Mouse (Mus musculus) monocyte, adult 2 months (primary cell): ENCODE results near the gene Dst.
A peak's percentile ranks its signal among the peaks of the same experiment; 100 is the strongest.

Experiments used
- DNase-seq, 2 experiments: peaks; one replicate each; pipeline ENCODE4 v3.0.0; 2022; ENCODE audit warnings: low spot score in 2 of 2, low read depth in 1 of 2

The Dst gene

DNA sequence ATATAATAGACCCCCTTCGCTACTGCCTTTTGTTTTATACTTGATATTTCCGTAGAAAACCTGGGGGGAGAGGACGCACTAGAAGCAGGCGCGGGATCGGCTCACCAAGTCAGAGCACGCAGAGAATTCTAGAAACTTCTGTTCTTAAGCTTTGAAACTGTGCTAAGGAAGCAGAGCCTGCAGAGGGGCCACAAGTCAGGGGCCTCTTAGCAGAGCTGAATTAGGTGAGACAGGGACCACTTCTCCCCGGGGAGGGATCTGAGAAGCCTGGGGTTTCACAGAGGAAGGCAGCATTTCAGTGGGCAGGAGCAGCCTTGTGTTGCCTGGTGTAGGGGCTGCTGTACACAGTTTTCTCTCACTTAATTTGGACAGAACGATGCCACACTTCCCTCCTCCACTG is 115.1 kb downstream of the Dst start:
- DNase-seq: no peak

DNA sequence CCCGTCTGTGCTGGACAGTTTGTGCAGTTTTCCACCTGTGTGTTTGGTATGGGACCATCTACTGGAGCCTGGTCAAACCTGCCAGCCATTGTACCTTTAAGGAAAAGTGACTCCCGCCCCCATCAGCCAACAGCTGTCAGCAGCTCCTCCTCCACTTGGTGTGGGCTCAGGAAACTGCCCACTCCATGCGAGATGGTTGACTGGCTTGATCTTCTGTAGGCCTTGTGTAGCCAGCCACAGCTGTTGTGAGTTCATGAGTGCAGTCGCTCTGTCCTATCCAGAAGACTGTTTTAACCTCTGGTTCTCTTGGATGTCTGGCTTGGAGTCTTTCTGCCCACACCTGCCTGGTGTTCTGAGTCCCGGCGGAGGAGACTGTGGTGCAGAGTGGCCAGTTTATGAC is 117.9 kb downstream of the Dst start:
- no peak for DNase-seq

DNA sequence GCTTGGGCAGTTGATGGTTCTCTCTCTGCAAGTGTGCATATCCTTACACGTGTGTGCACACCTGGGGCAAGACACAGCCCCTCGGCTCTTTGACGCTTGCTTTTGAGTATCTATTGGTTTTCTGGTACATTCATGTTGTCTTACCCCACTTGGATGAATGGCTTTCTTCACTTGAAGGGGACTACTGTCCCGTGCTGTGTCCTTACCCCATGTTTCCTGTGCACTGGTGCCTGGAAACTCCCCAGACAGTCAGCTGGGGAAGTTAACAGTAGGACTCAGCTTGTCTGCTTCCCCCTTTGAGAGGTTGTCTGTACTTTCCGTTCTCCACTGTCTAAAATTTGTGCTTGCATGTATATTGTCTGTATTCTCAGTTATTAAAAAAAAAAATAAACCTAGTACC is 120.7 kb downstream of the Dst start:
- DNase-seq: peak in 1 of 2 experiments; percentile 2

DNA sequence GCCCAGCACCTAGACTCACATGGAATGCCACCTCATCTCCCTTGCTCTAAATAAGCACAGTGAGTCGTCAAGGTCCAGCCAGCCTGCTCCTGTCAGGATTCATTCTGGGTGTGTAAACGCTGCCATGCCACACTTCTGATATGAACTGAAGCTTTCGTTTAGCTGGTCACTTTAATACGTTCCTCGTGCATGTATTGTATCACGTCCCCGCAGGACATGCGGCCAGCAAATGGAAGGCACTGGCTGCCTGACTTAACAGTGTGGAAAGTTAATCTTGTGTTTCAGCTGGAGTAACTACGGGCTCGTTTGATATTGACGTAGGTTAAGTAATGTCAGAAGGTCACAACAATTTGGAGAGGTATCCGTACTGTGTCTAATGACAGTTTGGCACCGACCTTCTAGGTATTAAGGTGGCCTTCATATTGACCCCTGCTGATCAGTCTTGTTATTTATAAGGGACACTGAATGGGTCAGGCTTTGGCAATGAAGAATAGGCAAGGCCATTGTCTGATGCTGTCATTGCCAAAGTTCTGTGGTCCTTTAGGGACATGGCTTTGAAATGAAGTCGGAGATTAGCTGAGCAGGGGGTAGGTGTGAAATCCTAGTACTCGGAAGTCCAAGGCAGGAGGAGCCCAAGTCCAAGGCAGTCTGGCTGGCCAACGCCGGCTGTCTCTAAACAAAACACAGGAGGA is 122.5 kb downstream of the Dst start:
- DNase-seq: no peak

DNA sequence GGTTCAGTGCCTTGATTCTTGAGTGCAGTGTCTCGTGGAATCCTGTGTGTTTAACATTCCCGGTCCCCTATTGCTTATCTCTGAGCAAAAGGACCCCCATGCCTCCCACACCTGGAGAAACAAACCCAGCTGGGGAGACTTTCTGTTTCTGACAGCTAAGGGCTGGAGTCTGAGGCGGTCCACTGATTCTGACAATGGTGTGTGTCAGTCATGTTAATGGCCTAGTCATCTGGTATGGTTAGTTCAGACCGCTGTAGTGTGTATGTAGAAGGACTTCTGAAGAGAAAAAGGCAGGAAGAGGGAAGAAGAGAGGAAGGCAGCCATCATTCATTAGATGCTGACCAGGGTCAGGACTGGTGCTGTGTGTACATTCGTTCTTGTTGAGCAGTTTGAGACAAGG is 125.0 kb downstream of the Dst start:
- DNase-seq: no peak

DNA sequence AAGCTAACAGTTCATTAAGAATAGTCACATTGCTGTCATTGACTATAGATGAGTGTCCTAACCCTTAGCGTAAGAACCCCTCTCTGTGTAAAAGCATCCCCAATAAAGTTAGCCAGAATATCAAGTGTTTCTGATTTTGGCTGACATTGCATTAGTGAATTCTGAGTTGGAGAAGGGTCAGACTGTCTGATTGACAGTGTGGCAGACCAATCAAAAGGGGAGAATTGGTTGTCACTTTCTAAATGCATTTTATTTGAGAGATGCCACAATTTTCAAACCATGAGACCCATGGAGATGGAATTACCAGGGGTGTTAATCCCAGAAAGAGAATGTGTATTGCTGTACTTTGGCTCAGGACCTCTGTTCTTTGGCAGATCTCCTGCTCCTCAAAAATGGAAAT is 125.5 kb downstream of the Dst start:
- DNase-seq: no peak

DNA sequence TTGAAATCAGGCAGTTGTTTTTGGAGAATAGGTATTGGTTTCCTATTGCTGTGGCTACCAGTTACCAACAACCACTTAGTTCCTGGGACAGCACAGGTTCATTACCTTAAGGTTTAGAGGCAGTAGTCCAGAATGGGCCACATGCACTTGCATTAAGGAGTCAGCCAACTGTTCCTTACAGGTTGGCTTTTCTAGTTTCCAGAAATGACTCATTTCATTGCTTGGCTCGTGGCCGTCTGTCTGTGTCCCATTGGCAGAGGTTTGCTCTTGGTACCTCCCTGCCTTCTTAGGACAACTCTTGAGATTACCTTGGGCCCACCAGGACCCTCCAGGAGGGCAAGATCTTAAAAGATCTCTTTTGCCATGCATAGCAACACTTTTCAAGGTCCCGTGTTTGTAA is 125.9 kb downstream of the Dst start:
- no peak for DNase-seq

DNA sequence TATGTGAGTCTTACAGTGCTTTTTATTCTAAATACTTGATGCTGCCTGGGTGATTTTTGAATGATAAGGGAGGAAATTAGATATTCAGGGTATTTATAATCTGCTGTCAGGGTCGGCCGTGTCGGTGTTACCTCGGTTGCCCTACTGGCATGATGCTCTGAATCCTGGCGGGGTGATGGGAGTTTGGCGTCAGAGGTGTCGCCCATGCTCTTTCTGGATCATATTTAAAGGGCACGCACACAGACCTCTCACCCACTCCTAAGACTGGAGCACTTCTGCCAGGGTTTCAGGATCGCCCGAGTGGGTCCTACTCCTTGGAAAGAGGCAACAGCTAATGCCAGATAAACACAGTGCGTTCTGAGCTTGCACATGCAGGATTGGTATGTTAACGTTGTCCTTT is 128.1 kb downstream of the Dst start:
- no peak for DNase-seq

DNA sequence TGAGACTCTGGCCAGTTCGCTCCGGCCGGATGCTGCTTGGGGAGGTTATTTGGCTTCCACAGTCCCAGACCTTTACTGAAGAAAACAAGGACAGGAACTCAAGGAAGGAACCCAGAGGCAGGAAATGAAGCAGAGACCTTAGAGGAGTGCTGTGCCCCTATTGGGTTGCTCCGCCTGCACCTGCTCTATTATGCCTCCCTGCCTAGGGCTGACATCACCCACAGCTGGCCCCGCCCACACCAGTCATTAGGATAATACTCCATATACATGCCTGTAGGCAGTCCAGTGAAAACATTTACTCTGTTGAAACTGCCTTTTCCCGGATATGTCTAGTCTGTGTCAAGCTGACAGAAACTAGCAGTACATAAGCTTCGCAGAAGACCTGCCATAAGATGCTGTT is 130.5 kb downstream of the Dst start:
- no peak for DNase-seq

DNA sequence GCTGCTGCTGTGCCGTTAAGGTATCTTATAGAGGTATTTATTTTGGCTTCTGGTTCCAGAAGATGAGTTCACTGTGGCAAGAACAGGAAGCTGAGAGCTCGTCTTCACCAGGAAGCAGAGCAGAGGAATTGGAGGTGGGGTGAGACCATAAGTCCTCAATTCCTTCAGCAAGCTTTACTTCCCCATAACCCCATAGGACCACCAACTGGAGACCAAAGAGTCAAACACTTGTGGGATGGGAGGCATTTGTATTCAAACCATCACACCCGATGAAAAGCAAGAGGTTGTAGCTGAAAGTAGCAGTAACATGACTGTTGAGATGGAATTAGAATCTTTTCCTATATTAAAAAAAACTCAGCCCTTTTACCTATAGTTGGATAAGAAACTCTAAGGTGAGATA is 132.0 kb downstream of the Dst start:
- DNase-seq: no peak

DNA sequence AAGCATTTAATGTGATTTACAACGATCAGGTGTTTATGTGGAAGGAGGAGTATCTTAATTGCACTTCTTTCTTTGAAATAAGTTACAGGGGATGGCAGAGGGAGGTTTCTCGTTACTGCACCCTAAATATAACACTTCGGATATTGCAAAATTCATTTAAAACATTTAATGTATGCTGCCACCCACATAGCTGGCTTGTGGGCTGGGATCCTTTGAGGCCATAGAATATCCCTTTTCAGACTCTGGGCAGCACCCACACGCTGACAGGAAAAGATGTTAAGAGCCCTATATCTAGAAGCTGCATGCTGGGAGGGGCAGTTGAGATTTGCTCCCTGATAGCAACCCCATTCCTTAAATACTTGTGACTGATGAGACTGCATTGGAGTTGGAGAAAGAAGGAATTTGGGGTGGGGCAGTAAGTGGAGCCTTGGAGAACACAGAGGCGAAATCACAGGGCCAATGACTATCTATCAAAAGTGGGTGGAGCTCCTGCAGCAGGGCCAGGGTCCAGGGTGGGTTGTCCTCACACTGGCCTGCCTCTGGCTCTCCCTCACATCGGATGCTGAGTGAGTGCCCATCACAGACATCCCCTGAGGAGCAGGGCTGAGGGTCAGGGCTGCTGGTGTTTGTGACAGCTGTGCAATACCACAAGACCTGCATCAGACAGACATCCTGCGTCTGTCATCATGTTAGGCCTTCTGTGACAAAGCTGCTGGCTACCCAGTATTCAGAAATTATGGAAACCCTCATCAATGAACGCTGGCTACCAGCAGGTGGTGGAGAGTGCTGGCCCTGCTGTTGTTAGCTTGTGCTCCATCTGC is 133.1 kb downstream of the Dst start:
- no peak for DNase-seq

DNA sequence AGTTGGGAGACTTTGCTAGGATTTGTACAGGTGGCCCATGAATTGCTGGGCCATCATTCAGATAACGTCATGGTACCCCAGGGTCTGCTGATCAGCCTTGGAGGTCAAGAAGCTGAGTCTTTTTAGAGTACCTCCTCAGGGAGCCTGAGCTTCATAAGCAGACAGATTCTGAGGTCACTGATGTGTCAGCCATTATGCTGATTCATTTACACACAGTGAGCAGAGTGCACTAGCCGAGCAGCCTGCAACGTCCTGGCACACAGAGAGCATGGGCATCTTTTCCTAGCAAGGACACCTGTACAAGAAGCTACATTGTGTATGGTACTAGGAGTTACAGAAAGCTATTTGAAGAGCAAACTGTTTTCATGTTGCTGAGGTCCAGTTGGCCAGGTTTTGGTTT is 134.3 kb downstream of the Dst start:
- DNase-seq: no peak

DNA sequence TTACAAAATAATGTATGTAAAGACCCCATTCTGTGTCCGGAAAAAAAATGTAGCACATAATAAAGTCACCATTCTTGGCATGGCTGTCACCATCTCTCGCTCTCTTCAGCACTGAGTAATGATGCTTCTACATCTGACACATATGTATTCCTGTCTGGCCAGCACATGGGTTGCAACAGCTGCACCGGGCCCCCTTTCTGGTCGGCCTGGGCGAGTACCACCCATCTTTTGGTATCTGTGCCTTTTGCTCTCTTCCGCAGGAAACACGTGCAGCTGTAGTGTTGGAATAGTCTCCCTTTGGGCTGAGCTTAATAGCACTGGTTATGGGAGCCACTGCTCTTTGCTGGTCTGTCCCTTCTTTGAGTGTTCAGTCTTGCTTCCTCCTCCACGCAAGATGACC is 135.3 kb downstream of the Dst start:
- DNase-seq: no peak

DNA sequence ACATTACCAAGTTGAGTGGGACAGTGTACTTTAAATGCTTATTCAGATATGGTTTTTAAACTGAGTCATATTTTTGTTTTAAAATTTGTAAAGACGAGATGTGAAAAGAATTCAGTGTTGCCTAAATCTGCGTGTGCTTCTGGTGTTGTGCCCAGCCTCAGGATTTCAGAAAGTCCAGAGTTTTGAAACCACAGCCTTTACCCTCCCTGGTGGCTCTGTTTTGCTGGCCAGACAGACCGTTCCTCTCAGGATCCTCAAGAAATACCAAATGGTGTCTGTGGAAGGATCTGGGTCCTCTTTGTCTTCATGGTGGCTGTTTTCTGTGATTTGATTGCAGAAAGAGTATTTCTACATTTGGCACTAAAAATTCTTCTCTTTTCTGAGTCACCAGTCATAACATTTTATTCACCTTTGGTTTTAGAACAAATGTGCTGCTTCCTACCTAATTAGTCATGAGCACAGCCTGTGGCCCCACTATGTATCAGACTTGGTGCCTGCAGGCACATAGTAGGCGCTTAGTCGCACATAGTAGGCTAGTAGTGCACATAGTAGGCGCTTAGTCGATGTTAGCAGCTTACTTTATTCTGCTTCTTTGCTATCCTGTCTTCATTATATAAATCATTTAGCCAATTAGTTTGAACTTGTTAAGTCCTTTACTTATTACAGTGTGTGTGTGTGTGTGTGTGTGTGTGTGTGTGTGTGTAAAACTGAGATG is 136.0 kb downstream of the Dst start:
- no peak for DNase-seq

DNA sequence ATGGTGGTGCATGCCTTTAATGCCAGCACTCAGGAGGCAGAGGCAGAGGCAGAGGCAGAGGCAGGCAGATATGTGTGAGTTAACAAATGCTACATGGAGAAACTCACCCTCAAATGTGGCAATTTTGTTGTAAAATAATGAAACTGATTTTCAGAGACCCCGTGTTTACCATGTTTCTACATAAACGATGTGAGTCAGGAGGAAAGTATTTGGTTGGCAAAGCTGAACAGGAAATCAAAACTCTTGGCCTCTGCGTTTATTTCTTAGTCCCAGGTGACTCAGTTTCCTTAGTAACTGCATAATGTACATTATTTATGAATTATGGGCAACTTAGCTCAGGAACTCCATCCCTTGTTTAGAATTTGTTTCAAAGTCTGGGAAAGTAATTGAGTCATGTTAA is 136.7 kb downstream of the Dst start:
- no peak for DNase-seq

DNA sequence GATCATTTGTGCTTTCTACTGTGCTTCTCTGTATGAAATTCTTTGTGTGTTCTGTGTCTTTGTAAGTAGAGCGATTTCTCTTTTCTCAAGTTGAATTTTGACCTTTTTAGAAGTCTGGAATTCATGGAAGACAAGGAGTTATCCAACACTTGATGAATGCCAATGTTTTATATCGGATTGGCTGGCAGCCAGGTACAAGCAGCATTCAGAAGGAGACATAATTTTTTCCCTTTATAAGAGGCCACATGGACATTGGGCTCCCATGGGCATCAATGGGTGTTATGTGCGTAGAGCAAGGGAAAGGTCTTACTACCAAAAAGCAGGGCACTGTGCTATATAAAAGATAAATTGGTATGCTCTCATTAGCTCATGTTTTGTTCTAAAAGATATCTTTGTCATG is 139.3 kb downstream of the Dst start:
- no peak for DNase-seq

DNA sequence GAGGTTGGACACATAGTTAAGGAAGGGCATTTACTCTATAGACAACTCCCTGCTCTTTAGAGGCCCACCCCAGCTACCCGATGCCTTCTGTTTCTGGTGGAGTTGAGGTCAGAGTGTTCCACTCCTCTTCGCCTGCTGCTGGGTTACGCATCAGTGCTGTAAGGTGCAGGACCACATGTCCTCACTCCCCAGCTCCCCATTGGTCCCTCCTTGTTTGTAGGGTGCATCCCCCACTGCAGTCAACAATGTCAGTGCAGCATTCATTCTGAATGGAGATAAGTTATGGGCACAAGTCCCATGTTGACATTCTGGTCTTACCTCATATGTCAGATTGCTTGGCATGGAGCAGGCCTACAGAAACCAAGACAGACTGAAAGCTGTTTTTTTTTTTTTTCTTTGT is 143.2 kb downstream of the Dst start:
- DNase-seq: no peak

DNA sequence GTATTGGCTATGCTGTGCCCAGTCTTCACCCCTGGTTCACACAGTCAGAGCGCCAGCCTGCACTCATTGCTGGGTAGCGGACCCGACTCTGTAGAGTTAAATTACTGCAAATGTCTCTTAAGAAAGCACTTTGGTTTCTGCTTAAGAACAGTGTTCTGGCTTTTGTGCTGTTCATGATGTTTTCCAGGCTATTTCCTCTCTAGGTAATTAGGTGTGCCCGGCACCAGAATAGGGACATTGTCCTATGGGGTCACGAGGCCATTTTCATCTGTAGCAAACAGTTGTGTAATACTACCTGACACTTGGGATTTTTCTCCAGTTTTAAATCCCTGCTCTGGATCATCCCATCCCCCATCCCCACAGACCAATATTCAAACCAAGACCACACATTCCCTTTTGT is 144.4 kb downstream of the Dst start:
- DNase-seq: no peak

DNA sequence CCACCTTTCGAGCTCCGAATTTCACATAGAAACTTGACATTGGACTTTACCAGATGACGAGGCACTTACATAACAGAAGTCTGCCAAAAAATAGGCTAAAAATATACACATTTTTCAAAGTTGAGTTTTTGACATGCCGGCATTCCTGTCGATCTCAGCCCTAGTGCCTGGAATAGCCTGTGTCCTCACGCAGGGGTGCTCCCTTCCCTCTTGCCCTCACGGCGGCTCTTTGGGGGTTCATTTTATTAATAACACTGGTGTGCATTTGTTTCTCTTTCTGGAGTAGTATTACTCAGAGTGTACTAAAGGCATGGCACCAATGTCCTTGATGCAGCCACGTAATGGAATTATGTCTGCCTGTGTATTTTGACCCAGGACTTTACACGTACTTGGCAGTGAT is 146.9 kb downstream of the Dst start:
- DNase-seq: no peak

DNA sequence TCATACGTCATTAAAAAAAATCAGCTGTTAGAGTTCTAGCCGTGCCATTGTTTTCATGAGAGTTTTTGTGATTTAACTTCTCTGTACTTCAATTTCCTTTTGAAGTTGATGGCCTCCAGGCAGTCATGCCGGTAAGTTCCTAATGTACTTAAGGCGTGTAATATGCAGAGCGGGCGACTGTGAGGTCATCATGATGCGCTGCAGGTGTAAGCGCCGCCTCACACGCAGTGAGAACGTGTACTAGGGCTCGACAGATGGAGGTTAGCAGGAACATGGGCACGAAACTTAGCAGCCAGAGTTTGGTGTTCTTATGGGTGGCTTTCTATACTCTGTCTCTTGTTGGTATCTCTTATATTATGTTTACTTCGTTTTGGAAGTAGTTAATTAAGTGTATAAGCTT is 148.6 kb downstream of the Dst start:
- no peak for DNase-seq

DNA sequence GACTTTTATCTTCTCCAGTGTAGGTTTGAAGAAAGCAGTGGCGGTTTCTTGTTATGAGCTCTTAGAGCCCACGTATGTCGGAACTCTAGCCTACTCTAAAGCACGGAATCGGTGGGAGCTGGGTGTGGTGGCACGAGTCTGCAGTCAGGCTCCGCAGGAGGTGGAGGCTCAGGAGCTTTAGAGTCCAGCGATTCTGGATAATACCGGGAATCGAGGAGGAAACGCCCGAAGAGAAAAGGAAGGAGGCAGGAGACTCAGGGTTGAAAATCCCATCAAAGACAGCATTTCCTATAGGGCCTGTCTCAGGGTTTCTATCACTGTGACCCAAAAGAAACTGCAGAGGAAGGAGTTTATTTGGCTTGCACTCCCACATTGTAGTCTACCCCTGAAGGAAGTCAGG is 151.2 kb downstream of the Dst start:
- DNase-seq: no peak

DNA sequence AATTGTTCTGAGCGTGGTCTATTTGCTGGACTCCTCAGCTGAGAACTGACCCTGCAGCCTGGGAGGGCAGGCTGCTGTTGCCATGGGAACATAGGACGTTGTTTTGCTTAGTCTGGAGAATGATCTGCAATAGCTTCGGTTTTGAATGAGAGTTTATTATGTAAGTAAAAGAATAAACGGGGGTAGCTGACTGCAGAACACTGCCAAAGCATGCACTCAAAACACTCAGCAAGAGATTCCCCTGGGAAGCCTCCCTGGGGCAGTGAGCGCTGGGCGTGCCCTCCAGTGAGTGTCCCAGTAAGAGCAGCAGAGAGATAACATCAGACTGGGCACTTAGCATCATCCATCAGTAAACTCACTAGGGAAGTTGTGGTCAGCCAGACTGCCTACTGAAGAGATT is 152.4 kb downstream of the Dst start:
- DNase-seq: no peak
